ENCODE assay signal across 8 mouse cellular contexts in the genomic region with DNA sequence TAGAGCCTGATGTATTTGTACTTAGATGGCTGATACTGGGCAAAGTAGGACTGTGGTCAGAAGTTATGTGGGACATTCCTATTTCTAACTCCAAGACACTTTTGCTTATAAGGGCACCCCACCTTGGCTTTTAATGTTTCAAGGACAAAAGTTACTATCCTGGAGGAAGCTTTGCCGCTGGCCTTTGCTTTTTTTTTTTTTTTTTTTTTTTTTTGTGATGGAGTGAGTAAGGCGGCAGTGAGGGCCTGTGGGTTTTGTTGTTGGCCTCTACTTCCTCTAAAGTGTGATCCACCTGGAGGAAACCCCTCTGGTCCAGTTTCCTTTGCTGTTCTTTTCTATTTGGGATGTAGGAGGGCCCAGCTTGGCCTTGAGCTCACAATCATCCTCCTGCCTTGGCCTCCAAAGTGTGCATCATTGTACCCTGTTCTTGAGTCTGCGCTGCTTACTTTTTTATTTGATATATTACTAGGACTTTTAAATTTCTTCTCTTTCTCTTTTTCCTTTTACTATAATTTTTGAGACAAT. TPM values are rescaled to one million over a fixed set of nuclear protein-coding genes. Genes with fewer than 3 reads are reported as not detected.
A peak's percentile ranks its signal among the peaks of the same experiment; 100 is the strongest.
DNase-seq lines count a peak whose midpoint lies in the region; ATAC-seq and TF ChIP-seq lines count a peak whose summit lies in the region.

No protein-coding gene starts in this region.

- peaks cover 17% of the 10 kb centered on the region for H3K4me1 ChIP-seq in lung, embryonic 15.5 days
- peaks cover 24% of the 10 kb centered on the region for H3K4me1 ChIP-seq in forebrain, embryonic 12.5 days
- peaks cover 10% of the 10 kb centered on the region; the same call in 1 of the 2 replicates for H3K4me1 ChIP-seq in limb, embryonic 14.5 days (ENCODE audit: control insufficient read depth, insufficient read depth, low read length)
- 0 out of 2 replicates have a peak, but pooled peaks cover 10% of the 10 kb centered on the region for H3K4me1 ChIP-seq in stomach, embryonic 14.5 days (ENCODE audit: control insufficient read depth, insufficient read depth, low read length)

- ATAC-seq in lung, embryonic 15.5 days (ENCODE audit: borderline replicate concordance, extremely low read depth, low FRiP score, low TSS enrichment), result no peak
- ATAC-seq in forebrain, embryonic 12.5 days (ENCODE audit: low FRiP score), result no peak
- ATAC-seq in limb, embryonic 14.5 days (ENCODE audit: low FRiP score, low read depth), result no peak
- no peak for ATAC-seq in stomach, embryonic 14.5 days (ENCODE audit: insufficient number of reproducible peaks, insufficient read depth, low FRiP score, low read depth)

- H3K9me3 ChIP-seq in lung, embryonic 15.5 days, result no peaks in the 10 kb centered on the region
- no peaks in the 10 kb centered on the region for H3K9me3 ChIP-seq in forebrain, embryonic 12.5 days
- H3K9me3 ChIP-seq in limb, embryonic 14.5 days (ENCODE audit: control insufficient read depth, low read length), result no peaks in the 10 kb centered on the region
- H3K9me3 ChIP-seq in stomach, embryonic 14.5 days (ENCODE audit: control insufficient read depth, low read depth, low read length), result no peaks in the 10 kb centered on the region

- 78% methylated on average over 3 of the region's 3 CpGs for WGBS in lung, embryonic 15.5 days
- WGBS in forebrain, embryonic 12.5 days, result 81% methylated on average over 3 of the region's 3 CpGs
- 77% methylated on average over 3 of the region's 3 CpGs for WGBS in limb, embryonic 14.5 days
- WGBS in stomach, embryonic 14.5 days, result 75% methylated on average over 3 of the region's 3 CpGs

- peaks cover 27% of the 10 kb centered on the region for H3K36me3 ChIP-seq in lung, embryonic 15.5 days
- H3K36me3 ChIP-seq in forebrain, embryonic 12.5 days (replicated peaks), result peaks cover 44% of the 10 kb centered on the region
- H3K36me3 ChIP-seq in limb, embryonic 14.5 days (ENCODE audit: control insufficient read depth, insufficient read depth, low read length), result peaks cover 43% of the 10 kb centered on the region
- H3K36me3 ChIP-seq in stomach, embryonic 14.5 days (ENCODE audit: control insufficient read depth, insufficient read depth, low read length), result peaks cover 18% of the 10 kb centered on the region

- no peaks in the 10 kb centered on the region for H3K27me3 ChIP-seq in lung, embryonic 15.5 days
- H3K27me3 ChIP-seq in forebrain, embryonic 12.5 days, result no peaks in the 10 kb centered on the region
- H3K27me3 ChIP-seq in limb, embryonic 14.5 days (ENCODE audit: control insufficient read depth, insufficient read depth, low read length), result no peaks in the 10 kb centered on the region
- H3K27me3 ChIP-seq in stomach, embryonic 14.5 days (ENCODE audit: control insufficient read depth, insufficient read depth, low read length), result no peaks in the 10 kb centered on the region

- no peak overlapping the region for H3K27ac ChIP-seq in lung, embryonic 15.5 days
- peak overlapping the region; percentile 94 for H3K27ac ChIP-seq in forebrain, embryonic 12.5 days
- H3K27ac ChIP-seq in limb, embryonic 14.5 days (replicated peaks; ENCODE audit: low read depth, low read length), result 0 out of 2 replicates have a peak overlapping the region, but pooled peaks have one; percentile 89
- H3K27ac ChIP-seq in stomach, embryonic 14.5 days (ENCODE audit: low read length), result peak overlapping the region; percentile 94; the same call in 1 of the 2 replicates

- peak overlapping the region; percentile 100 for H3K9ac ChIP-seq in lung, embryonic 15.5 days
- peak overlapping the region; percentile 100 for H3K9ac ChIP-seq in forebrain, embryonic 12.5 days
- peak overlapping the region; percentile 89 for H3K9ac ChIP-seq in limb, embryonic 14.5 days (ENCODE audit: low read depth, low read length, severe bottlenecking)
- H3K9ac ChIP-seq in stomach, embryonic 14.5 days (replicated peaks; ENCODE audit: low read depth, low read length), result peak overlapping the region; percentile 96

- TF ChIP-seq POLR2A in limb, embryonic 14.5 days (IDR thresholded peaks at IDR 0.05; ENCODE audit: borderline replicate concordance, extremely low read depth, insufficient read depth, insufficient read length), result no peak

- no peak for DNase-seq in lung, postnatal 10 days
- DNase-seq in limb, embryonic 14.5 days (ENCODE audit: low spot score), result no peak
- DNase-seq in urinary bladder, postnatal 36 days (ENCODE audit: low spot score in 2 of 2), result no peak
- no peak for DNase-seq in spleen, postnatal 10 days (ENCODE audit: low spot score in 2 of 2)
- no peak for DNase-seq in left cerebral cortex, postnatal 14 days (ENCODE audit: low spot score in 2 of 2)

- peak overlapping the region; percentile 100 for H3K4me3 ChIP-seq in lung, embryonic 15.5 days
- H3K4me3 ChIP-seq in forebrain, embryonic 12.5 days (replicated peaks), result peak overlapping the region; percentile 100
- H3K4me3 ChIP-seq in limb, embryonic 14.5 days (replicated peaks; ENCODE audit: low read length), result peak overlapping the region; percentile 99
- peak overlapping the region; percentile 98 for H3K4me3 ChIP-seq in stomach, embryonic 14.5 days (ENCODE audit: low read depth, low read length)

- H3K4me2 ChIP-seq in lung, embryonic 15.5 days, result peak overlapping the region; percentile 88
- H3K4me2 ChIP-seq in forebrain, embryonic 12.5 days, result peak overlapping the region; percentile 85
- peak overlapping the region; percentile 73 for H3K4me2 ChIP-seq in limb, embryonic 14.5 days (replicated peaks; ENCODE audit: low read depth, low read length, severe bottlenecking)
- peak overlapping the region; percentile 82 for H3K4me2 ChIP-seq in stomach, embryonic 14.5 days (replicated peaks; ENCODE audit: low read depth, low read length)

- intact Hi-C loops in left cerebral cortex, postnatal 14 days (cut with DNase I), result no loop called here

RNA-seq across cellular contexts. Expression of a gene that starts 3.0 kb away (rescaled TPM):
- polyA plus RNA-seq in lung, embryonic 15.5 days (2015; fragmentation: Nextera tagmentation; extraction: Ambion mirVana), result 15.5 and 15.9 TPM in 2 replicates
- 29.1 and 29.6 TPM in 2 replicates for polyA plus RNA-seq in forebrain, embryonic 12.5 days (2016; fragmentation: Nextera tagmentation; extraction: Ambion mirVana)
- polyA plus RNA-seq in limb, embryonic 14.5 days (2012; rRNA removed), result 81.2 and 85.8 TPM in 2 replicates
- 18.3 and 19.7 TPM in 2 replicates for polyA plus RNA-seq in limb, embryonic 14.5 days (2014; fragmentation: Nextera tagmentation; extraction: Ambion mirVana)
- polyA plus RNA-seq in stomach, embryonic 14.5 days (2014; fragmentation: Nextera tagmentation; extraction: Ambion mirVana), result 16.9 and 22.5 TPM in 2 replicates
- total RNA-seq in left cerebral cortex, postnatal 14 days (2021), result 10 to 100 TPM; 45.5 to 48.3 TPM

RNA-seq across cellular contexts. Expression of a gene that starts 46.5 kb away (rescaled TPM):
- 18.7 and 19.8 TPM in 2 replicates for polyA plus RNA-seq in lung, embryonic 15.5 days (2015; fragmentation: Nextera tagmentation; extraction: Ambion mirVana)
- 20.6 and 21.2 TPM in 2 replicates for polyA plus RNA-seq in forebrain, embryonic 12.5 days (2016; fragmentation: Nextera tagmentation; extraction: Ambion mirVana)
- polyA plus RNA-seq in limb, embryonic 14.5 days (2012; rRNA removed), result 14.7 and 18.2 TPM in 2 replicates
- polyA plus RNA-seq in limb, embryonic 14.5 days (2014; fragmentation: Nextera tagmentation; extraction: Ambion mirVana), result 22.4 and 23.6 TPM in 2 replicates
- polyA plus RNA-seq in stomach, embryonic 14.5 days (2014; fragmentation: Nextera tagmentation; extraction: Ambion mirVana), result 19.1 and 21.4 TPM in 2 replicates
- total RNA-seq in left cerebral cortex, postnatal 14 days (2021), result 10 to 100 TPM; 14.8 to 16.4 TPM

RNA-seq across cellular contexts. Expression of a gene that starts 52.1 kb away (rescaled TPM):
- polyA plus RNA-seq in lung, embryonic 15.5 days (2015; fragmentation: Nextera tagmentation; extraction: Ambion mirVana), result 65.9 and 67.2 TPM in 2 replicates
- 68.5 and 69.2 TPM in 2 replicates for polyA plus RNA-seq in forebrain, embryonic 12.5 days (2016; fragmentation: Nextera tagmentation; extraction: Ambion mirVana)
- polyA plus RNA-seq in limb, embryonic 14.5 days (2012; rRNA removed), result 68.5 and 81.2 TPM in 2 replicates
- polyA plus RNA-seq in limb, embryonic 14.5 days (2014; fragmentation: Nextera tagmentation; extraction: Ambion mirVana), result 49.1 and 53.8 TPM in 2 replicates
- 54.1 and 60.6 TPM in 2 replicates for polyA plus RNA-seq in stomach, embryonic 14.5 days (2014; fragmentation: Nextera tagmentation; extraction: Ambion mirVana)
- total RNA-seq in left cerebral cortex, postnatal 14 days (2021), result 100 to 1,000 TPM; 118 to 121 TPM

RNA-seq across cellular contexts. Expression of a gene that starts 55.0 kb away (rescaled TPM):
- 0.23 and 0.51 TPM in 2 replicates for polyA plus RNA-seq in lung, embryonic 15.5 days (2015; fragmentation: Nextera tagmentation; extraction: Ambion mirVana)
- polyA plus RNA-seq in forebrain, embryonic 12.5 days (2016; fragmentation: Nextera tagmentation; extraction: Ambion mirVana), result 54.0 and 62.2 TPM in 2 replicates
- polyA plus RNA-seq in limb, embryonic 14.5 days (2012; rRNA removed), result 1.2 and 1.4 TPM in 2 replicates
- polyA plus RNA-seq in limb, embryonic 14.5 days (2014; fragmentation: Nextera tagmentation; extraction: Ambion mirVana), result 0.98 and 1.2 TPM in 2 replicates
- polyA plus RNA-seq in stomach, embryonic 14.5 days (2014; fragmentation: Nextera tagmentation; extraction: Ambion mirVana), result 2.1 and 3.0 TPM in 2 replicates
- total RNA-seq in left cerebral cortex, postnatal 14 days (2021), result 100 to 1,000 TPM; 153 to 196 TPM
